Mouse (Mus musculus) mesoderm, embryonic 11.5 days (tissue): ENCODE results near the gene Cuedc2.

Experiments used
- DNase-seq: peaks from one replicate; pipeline ENCODE4 v3.0.0-alpha.2; 2012; ENCODE audit warnings: low read depth, low spot score

Gene Cuedc2

GRCm38 (mm10) chr19:46321101-46321943, 17.2 kb downstream of the Cuedc2 start:
- DNase-seq, result peak; percentile 74

DNA sequence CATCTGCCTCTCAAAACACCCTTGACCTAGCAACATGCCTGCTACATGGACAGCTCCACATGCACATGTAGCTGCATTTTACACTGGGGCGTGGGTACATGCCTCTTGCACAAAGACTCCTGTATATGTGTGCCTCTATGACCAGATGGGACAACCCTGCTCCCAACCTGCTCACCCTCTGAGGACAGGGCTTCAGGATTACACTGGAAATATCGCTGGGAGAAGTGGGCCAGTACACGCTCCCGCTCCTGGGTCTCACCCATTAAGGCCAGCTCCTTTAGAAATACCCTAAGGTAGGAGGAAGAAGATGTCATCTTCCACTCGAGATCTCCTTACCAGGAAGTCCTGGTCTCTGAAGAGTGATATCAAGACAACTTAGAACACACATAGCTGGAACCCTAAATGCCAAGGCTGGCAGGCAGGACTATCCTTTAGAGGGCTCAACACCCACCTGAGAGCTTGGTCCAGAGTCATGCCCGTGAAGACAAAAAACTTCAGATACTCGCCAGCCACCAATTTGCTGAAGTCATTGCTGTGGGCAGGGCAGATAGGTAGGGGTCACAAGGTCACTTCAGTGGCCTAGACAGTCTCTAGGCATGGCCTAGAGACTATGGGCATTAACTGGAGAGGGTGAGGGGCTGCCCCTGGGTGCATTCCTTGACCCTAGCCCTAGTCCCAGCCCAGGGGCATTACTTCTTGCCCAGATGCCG, 18.3 kb downstream of the Cuedc2 start:
- no peak for DNase-seq

DNA sequence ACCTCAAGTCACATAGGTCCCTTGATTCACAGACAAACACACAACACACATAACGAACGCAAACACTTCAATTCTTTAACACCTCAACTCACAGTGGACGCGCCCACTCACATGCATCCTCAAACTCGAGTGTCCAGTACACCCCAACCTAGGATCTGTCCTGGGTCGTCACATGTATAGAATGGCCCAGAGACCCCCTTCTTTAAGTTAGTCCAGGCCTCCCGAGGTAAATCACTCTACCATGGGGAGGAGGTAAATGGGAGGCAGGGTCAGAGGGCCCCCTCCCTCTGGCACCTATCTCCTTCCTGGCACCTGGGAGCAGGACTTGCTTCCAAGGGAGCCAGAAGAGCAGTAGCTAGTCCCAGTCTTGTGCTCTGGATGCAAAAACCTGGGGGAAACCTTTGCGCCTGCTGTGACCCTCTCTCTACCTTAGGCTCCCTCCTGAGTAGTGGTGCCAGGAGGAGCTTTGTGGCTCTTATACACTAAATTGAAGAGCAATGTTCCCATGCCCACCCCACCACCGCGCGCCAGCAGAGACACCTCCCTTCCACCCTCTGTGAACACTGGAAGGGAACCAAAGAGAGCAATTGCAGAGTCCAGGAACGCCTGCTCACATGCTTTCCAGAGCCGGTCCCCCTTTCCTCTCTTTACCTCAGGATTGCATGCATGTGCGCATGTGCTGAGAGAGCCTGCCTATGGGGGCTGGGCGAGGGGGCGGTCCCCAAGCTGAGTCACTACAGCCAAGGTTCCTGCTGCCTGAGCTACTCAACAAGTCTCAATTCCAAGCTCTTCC, 19.7 kb downstream of the Cuedc2 start:
- DNase-seq, result peak; percentile 59

DNA sequence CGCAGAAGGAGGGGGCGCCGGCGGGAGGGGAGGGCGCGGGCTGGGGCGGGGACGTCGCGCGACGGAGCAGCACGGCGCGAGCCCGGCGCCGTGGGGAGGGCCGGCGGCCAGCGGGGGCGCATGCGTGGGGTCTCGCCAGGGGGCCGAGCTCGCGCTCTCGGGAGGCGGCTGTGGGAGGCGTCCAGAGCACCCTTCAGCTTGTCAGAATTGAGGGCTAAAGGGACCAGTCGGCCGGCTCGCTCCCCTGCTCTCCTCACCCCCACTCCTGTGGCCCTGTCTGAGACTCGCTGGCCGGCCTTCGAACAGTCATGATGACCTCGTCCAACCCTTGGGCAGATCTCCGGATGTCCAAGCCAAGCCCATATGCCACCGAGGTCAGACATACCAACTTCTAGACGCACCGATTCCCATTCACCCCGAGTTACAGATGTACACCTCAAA, 20.5 kb downstream of the Cuedc2 start:
- no peak for DNase-seq

GRCm38 (mm10) chr19:46317546-46317885, 21.0 kb downstream of the Cuedc2 start:
- DNase-seq, result no peak

DNA sequence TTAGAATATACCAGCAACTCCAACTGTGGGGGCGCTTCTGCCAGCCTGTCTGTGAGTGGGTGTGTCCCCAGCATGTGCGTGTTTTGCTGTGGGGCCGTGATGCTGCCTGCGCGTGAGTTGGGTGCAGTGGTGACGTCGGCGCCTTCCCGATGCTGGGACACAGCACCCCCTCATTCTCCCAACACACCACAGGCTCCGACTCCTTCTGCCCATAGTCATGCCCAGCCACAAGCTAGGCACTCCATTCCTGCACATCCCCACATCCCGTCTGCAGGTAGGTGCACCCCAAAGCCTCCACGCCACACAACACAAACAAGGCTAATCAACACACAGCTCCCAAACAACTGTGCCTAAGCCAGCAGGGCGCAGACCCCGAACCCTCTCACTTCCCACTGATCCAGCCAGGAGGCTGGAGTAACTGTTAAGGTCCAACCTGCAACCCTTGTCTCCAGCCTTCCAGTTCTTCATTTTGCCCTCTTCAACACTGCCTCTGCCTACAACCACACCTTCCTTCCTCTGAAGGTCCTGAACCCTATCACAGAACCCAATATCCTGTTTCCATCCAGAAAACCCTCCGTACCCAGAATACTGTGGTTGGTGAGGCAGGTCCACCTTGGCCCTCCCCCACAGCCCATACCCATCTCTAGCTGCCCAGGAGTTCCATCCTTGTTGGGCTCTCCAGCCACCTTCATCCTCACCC, 21.5 kb downstream of the Cuedc2 start:
- no peak for DNase-seq

GRCm38 (mm10) chr19:46315752-46316610, 22.5 kb downstream of the Cuedc2 start:
- DNase-seq, result no peak

- DNase-seq, result no peak
Observed at GRCm38 (mm10) chr19:46314872-46315742, 23.4 kb downstream of the Cuedc2 start.

- no peak for DNase-seq
Observed at GRCm38 (mm10) chr19:46314151-46314601, 24.3 kb downstream of the Cuedc2 start.

DNA sequence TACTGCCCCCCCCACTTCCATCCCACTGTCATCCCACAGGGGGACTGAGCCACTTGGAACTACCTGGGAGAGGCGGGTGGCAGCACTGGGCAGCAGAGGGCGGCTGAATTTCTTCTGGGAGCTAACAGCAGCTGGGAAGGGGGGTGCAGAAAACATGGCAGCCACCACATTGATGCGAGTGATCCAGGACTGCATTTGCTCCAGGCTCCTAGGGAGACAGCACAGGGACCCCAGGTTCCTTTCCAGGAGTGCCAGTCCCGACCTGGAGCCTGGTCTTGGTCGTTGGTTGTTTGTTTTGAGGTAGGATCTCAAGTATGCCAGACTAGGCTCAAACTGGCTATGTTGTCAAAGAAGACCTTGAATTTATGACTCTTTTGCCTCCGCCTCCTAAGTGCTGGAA, 24.9 kb downstream of the Cuedc2 start:
- DNase-seq, result no peak

- DNase-seq, result no peak
Observed at GRCm38 (mm10) chr19:46313116-46313515, 25.4 kb downstream of the Cuedc2 start.

DNA sequence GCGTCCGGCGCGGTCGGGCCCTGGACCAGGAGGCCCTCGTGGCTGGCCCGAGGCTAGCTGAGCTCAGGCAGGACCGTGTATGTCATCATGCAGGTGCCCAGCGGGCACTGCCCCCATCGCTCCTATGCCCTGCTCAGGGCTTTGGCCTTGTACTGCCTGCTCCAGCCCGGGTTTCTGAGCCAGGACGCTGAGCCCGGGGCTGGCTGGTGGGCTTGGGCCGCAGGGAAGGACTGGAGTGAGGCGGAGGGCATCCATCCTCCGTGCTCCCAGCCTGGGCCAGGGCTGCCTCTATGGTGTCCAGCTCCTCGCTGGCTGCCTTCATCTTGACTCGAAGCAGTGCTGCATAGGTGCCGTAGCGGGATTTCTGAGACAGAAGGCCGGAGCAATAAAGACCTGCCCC, 25.9 kb downstream of the Cuedc2 start:
- no peak for DNase-seq

DNA sequence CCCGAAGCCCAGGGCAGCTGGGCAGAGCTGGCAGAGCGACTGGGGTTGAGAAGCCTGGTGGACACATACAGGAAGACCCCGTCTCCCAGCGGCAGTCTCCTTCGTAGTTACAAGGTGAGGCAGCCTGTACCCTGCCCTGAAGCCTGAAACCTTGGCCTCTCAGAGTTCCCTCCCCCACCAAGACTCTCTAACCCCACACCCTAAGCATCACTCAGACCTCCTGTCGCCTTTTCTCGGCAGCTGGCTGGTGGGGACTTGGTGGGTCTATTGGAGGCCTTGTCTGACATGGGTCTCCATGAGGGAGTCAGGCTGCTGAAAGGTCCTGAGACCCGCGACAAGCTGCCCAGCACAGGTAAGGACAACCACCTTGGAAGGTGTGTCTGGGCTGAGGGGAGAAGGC, 27.2 kb downstream of the Cuedc2 start:
- DNase-seq, result no peak

- DNase-seq, result no peak
Observed at GRCm38 (mm10) chr19:46310312-46310865, 28.1 kb downstream of the Cuedc2 start.

DNA sequence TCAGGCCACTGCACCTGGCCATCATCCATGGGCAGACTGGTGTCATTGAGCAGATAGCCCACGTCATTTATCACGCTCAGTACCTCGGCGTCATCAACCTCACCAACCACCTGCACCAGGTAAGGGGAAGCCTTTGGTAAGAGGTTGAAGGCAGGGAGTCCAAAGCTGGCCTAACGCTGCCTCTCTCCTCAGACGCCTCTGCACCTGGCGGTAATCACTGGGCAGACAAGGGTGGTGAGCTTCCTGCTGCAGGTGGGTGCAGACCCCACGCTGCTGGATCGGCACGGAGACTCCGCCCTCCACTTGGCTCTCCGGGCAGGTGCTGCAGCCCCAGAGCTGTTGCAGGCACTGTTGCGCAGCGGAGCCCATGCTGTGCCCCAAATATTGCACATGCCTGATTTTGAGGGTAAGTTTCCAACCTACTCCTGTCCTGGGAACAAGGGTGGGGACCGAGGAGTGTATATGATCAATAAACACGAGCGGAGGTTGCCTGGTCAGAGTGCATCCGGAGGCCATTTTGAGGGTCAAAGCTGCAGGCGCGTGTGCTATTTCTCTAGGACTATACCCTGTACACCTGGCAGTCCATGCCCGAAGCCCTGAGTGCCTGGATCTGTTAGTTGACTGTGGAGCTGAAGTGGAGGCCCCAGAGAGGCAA, 28.7 kb downstream of the Cuedc2 start:
- DNase-seq, result no peak

DNA sequence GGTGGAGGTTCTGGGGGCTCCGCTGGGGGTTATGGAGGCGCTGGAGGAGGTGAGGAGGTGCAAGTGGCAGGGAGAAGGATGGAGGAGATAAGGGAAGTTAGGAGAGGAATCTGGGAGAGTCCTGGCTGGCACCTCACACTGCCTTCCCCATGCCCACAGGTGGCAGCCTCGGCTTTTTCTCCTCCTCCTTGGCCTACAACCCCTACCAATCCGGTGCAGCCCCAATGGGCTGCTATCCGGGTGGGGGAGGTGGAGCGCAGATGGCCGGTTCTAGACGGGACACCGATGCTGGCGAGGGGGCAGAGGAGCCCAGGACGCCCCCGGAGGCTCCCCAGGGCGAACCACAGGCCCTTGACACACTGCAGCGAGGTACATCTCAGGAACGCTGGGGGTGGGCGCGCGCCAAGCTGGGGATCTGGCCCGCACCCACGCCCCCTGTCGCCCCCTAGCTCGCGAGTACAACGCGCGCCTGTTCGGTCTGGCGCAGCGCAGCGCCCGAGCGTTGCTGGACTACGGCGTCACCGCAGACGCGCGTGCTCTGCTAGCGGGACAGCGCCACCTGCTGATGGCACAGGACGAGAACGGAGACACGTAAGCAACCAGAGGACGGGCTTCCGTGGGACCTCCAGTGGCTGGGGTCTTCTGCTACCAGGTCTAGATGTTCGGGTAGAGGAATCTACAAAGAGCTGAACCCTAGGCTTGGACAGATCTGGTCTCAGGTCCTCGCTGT, 29.6 kb downstream of the Cuedc2 start:
- DNase-seq, result peak; percentile 95

GRCm38 (mm10) chr19:46308303-46308702, 30.2 kb downstream of the Cuedc2 start:
- no peak for DNase-seq

DNA sequence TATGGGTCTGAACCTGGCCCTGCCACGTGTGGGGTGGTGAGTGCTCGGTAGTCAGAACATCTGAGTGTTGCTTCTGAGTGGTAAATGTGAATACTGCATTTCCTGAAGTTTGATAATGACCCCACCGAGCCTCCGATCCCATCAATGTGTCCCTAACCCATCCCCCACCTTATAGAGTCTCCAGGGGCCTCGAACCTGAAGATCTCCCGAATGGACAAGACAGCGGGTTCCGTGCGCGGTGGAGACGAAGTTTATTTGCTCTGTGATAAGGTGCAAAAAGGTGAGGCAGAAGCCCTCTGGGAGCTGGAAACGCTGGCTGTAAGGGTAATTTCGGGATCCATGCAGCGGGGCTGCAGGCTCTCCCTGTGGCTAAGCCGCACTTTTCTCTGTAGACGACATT, 30.7 kb downstream of the Cuedc2 start:
- DNase-seq, result no peak
